Mouse (Mus musculus): Measurements from ENCODE around the gene Pwwp2b. TPM values are rescaled to one million over a fixed set of nuclear protein-coding genes. Genes with fewer than 3 reads are reported as not detected.

The Pwwp2b gene
- polyA plus RNA-seq, 1 experiment = not detected

- no peak overlapping the region for H3K27ac ChIP-seq (ENCODE audit: insufficient read depth, low read depth, low read length)
- peaks cover 19% of the 10 kb centered on the region for H3K4me1 ChIP-seq (ENCODE audit: control insufficient read depth, insufficient read depth, low read length)
- WGBS = 80% methylated on average over 8 of the region's 8 CpGs
- no peak overlapping the region for H3K4me3 ChIP-seq (ENCODE audit: insufficient read depth, low read depth, low read length)
- TF ChIP-seq CTCF (IDR thresholded peaks at IDR 0.05; ENCODE audit: insufficient read depth, low read depth, low read length) (no peak), POLR2A (IDR thresholded peaks at IDR 0.05; ENCODE audit: insufficient read depth, low read depth, low read length) (no peak)
Measured at GRCm38 (mm10) chr7:139308140-139308895, 60.0 kb downstream of the Pwwp2b start.

- TF ChIP-seq CTCF (IDR thresholded peaks at IDR 0.05; ENCODE audit: insufficient read depth, low read depth, low read length) (no peak), POLR2A (IDR thresholded peaks at IDR 0.05; ENCODE audit: insufficient read depth, low read depth, low read length) (no peak)
- Histone ChIP-seq H3K27ac (ENCODE audit: insufficient read depth, low read depth, low read length) (no peak overlapping the region), H3K4me1 (ENCODE audit: control insufficient read depth, insufficient read depth, low read length) (peaks cover 19% of the 10 kb centered on the region), H3K4me3 (ENCODE audit: insufficient read depth, low read depth, low read length) (no peak overlapping the region)
- WGBS = 73% methylated on average over 2 of the region's 2 CpGs
Measured at GRCm38 (mm10) chr7:139309106-139309505, 60.8 kb downstream of the Pwwp2b start.

GRCm38 (mm10) chr7:139310487-139310951 is 62.2 kb downstream of the Pwwp2b start:
- Histone ChIP-seq H3K27ac (ENCODE audit: insufficient read depth, low read depth, low read length) (0 out of 2 replicates have a peak overlapping the region, but pooled peaks have one; percentile 7), H3K4me3 (ENCODE audit: insufficient read depth, low read depth, low read length) (no peak overlapping the region), H3K4me1 (ENCODE audit: control insufficient read depth, insufficient read depth, low read length) (peaks cover 19% of the 10 kb centered on the region)
- WGBS = 57% methylated on average over 6 of the region's 6 CpGs
- TF ChIP-seq POLR2A (IDR thresholded peaks at IDR 0.05; ENCODE audit: insufficient read depth, low read depth, low read length) (no peak), CTCF (IDR thresholded peaks at IDR 0.05; ENCODE audit: insufficient read depth, low read depth, low read length) (no peak)

DNA sequence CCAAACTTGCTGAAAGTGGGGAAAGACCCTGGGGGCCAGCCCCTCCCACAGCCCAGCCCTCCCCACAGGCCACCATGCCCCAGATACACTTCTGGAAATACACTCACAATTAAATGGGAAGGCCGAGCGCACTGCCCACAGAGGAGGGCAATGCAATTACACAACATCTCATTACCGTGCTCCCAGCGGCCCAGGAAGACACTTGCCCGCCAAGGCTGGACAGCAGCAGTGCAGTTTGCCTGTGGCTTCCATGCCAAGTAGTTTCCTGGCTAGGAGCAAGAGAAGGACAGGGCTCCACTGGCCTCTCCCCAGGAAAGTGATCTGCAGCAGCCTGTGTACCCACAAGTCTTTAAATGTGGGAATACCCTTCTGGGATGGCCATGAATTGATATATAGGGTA is 64.4 kb downstream of the Pwwp2b start:
- 59% methylated on average over 5 of the region's 5 CpGs for WGBS
- TF ChIP-seq POLR2A (IDR thresholded peaks at IDR 0.05; ENCODE audit: insufficient read depth, low read depth, low read length) (no peak), CTCF (IDR thresholded peaks at IDR 0.05; ENCODE audit: insufficient read depth, low read depth, low read length) (no peak)
- Histone ChIP-seq H3K27ac (ENCODE audit: insufficient read depth, low read depth, low read length) (no peak overlapping the region), H3K4me1 (ENCODE audit: control insufficient read depth, insufficient read depth, low read length) (peaks cover 19% of the 10 kb centered on the region), H3K4me3 (ENCODE audit: insufficient read depth, low read depth, low read length) (no peak overlapping the region)

GRCm38 (mm10) chr7:139313413-139313812 is 65.1 kb downstream of the Pwwp2b start:
- peaks cover 18% of the 10 kb centered on the region for H3K4me1 ChIP-seq (ENCODE audit: control insufficient read depth, insufficient read depth, low read length)
- no peak overlapping the region for H3K27ac ChIP-seq (ENCODE audit: insufficient read depth, low read depth, low read length)
- no peak overlapping the region for H3K4me3 ChIP-seq (ENCODE audit: insufficient read depth, low read depth, low read length)
- 87% methylated on average over 5 of the region's 5 CpGs for WGBS
- no peak for TF ChIP-seq POLR2A (IDR thresholded peaks at IDR 0.05; ENCODE audit: insufficient read depth, low read depth, low read length)
- no peak for TF ChIP-seq CTCF (IDR thresholded peaks at IDR 0.05; ENCODE audit: insufficient read depth, low read depth, low read length)

DNA sequence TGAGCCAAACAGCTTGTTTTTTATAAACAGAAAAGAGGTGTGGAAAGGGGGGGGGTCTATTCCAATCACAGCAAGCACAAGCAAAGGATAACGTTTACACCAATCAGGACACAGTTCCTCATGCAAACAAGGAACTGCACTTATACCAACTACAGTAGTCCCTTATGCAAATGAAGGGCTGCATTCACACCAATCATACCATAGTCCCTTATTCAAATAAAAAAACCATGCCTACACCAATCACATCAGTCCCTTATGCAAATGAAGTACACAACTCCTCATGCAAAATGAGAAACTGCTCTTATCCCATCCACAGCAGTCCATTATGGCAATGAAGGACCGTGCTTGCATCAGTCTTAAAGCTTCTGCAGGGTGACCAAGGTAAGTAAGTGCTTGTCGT is 66.4 kb downstream of the Pwwp2b start:
- WGBS = 92% methylated on average over 3 of the region's 3 CpGs

DNA sequence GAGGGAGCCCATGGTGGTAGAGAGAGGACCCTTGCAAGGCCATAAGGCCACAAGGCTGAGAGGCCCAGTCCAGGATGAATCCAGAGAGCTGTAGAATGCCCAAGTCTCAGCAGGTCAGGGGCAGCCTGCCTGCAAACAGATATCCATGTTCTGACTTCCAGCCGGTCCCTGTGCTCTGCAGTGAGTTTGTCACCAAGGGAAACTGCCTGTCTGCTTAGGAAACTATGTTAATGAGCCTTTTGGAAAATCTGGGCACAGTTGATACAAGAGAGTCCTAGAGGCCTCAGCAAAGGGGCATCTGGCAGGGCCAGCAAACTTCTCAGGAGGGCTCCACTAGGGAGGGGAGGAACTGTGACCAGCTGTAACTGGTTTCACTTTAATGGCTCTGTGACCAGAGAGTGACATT is 70.7 kb downstream of the Pwwp2b start:
- H3K27ac ChIP-seq (ENCODE audit: insufficient read depth, low read depth, low read length) = no peak overlapping the region
- no peak for TF ChIP-seq CTCF (IDR thresholded peaks at IDR 0.05; ENCODE audit: insufficient read depth, low read depth, low read length)
- no peak for TF ChIP-seq POLR2A (IDR thresholded peaks at IDR 0.05; ENCODE audit: insufficient read depth, low read depth, low read length)
- no peak overlapping the region for H3K4me3 ChIP-seq (ENCODE audit: insufficient read depth, low read depth, low read length)
- H3K4me1 ChIP-seq (ENCODE audit: control insufficient read depth, insufficient read depth, low read length) = no peaks in the 10 kb centered on the region
- 63% methylated on average over 1 of the region's 1 CpGs for WGBS

More for the DNA sequence above, 66.4 kb downstream of the Pwwp2b start:
- H3K4me3 ChIP-seq (ENCODE audit: insufficient read depth, low read depth, low read length) = no peak overlapping the region
- no peak overlapping the region for H3K27ac ChIP-seq (ENCODE audit: insufficient read depth, low read depth, low read length)
- peaks cover 15% of the 10 kb centered on the region; the same call in 1 of the 2 replicates for H3K4me1 ChIP-seq (ENCODE audit: control insufficient read depth, insufficient read depth, low read length)
- TF ChIP-seq POLR2A (IDR thresholded peaks at IDR 0.05; ENCODE audit: insufficient read depth, low read depth, low read length) (no peak), CTCF (IDR thresholded peaks at IDR 0.05; ENCODE audit: insufficient read depth, low read depth, low read length) (no peak)

Other genes with a start within 250 kb of the Pwwp2b start
- not detected in 2 replicates for gene Dpysl4, start 162.5 kb upstream of the Pwwp2b start, polyA plus RNA-seq (2012; ENCODE audit: insufficient read depth, insufficient read length, low replicate concordance, missing spikeins)
- gene Lrrc27, start 35.5 kb upstream of the Pwwp2b start, polyA plus RNA-seq (2012; ENCODE audit: insufficient read depth, insufficient read length, low replicate concordance, missing spikeins) = not detected in 2 replicates
- gene Stk32c, start 35.2 kb upstream of the Pwwp2b start, polyA plus RNA-seq (2012; ENCODE audit: insufficient read depth, insufficient read length, low replicate concordance, missing spikeins) = not detected in 2 replicates
- gene Inpp5a, start 140.6 kb downstream of the Pwwp2b start, polyA plus RNA-seq (2012; ENCODE audit: insufficient read depth, insufficient read length, low replicate concordance, missing spikeins) = not detected in 2 replicates